Mouse (Mus musculus) thymus, postnatal 10 days (tissue): ENCODE measurements around the gene Ndufc2.
A peak's percentile ranks its signal among the peaks of the same experiment; 100 is the strongest.

Experiments used
- DNase-seq, 2 experiments: peaks; one replicate each; pipeline ENCODE4 v3.0.0; 2021; ENCODE audit warnings: low spot score in 2 of 2

Gene Ndufc2

DNA sequence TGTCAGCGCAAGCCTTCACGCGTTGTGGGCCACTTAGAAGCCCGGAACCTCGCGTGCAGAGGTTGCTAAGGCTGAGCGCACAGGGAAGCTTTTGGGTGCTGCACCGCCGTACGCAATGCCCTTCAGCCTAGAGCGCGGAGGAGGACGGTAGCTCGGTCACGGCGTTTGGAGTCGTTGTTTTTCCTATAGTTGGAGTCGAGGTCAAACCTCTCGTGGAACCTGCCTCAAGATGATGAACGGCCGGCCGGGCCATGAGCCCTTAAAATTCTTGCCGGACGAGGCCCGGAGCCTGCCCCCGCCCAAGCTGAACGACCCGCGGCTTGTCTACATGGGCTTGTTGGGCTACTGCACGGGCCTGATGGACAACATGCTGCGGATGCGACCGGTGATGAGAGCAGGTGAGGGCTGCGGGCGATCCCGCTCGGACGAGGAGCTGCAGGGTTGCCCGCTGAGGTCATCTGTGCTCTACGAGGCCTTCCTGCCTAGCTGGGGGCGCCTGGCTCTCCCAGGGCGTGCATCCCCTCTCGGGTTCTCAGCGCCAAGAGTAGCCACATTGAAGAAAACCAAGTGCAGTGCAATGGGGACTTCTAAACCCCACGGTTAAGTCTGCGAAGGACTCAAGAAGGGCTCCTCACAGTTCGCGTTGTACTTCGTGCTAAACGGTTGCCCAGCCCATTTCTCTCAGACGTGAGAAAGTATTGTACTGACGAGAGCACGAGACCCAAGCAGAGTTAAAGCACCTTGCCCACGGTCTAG is at the start of gene Ndufc2:
TSS of gene Ndufc2 (plus strand) at position 44 of the 756 bp plus-strand sequence.
- DNase-seq, result peak; percentile 43 to 71

DNA sequence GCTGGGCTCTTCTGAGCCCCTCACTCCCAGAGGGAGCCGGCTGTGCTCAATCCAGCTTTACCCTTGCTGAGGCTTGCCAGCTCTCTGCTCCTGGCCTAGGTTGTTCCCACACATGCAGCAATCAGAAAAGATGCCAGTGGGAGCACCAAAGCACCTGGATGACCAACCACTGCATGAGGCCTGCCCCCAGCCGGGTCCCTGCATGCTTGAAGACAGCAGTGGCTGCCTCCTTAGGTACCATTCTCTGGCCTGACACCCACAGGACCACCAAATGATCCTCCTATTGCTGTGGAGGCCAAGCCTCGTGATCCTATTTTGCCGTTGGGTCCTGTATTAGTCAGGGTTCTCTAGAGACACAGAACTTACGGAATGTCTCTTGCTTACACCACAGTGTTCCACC is 48.9 kb upstream of the Ndufc2 start:
- no peak for DNase-seq

- DNase-seq, result no peak
Observed at GRCm38 (mm10) chr7:97351792-97352513, 47.9 kb upstream of the Ndufc2 start.

- no peak for DNase-seq
Observed at GRCm38 (mm10) chr7:97353356-97353755, 46.4 kb upstream of the Ndufc2 start.

GRCm38 (mm10) chr7:97355068-97355841 is 44.5 kb upstream of the Ndufc2 start:
- DNase-seq, result no peak

DNA sequence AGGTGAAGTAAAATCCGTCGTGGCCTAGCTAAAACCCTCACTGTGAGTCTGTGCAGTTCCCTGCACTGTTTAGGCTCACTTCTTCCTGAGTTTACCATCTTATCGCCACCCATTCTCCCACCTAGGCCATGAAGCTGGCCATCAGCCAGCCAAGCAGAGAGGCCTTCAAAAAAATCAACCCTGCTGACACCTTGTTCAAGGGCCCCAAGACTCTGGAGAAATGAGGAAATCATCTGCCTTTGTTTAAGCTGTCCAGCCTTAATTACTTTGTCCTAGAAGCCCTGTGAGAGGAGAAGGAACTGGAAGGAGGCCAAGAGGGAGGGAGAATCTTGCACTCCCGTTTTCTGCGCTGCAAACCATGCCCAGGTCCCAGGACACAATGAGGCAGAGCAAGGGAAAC is 43.5 kb upstream of the Ndufc2 start:
- no peak for DNase-seq

DNA sequence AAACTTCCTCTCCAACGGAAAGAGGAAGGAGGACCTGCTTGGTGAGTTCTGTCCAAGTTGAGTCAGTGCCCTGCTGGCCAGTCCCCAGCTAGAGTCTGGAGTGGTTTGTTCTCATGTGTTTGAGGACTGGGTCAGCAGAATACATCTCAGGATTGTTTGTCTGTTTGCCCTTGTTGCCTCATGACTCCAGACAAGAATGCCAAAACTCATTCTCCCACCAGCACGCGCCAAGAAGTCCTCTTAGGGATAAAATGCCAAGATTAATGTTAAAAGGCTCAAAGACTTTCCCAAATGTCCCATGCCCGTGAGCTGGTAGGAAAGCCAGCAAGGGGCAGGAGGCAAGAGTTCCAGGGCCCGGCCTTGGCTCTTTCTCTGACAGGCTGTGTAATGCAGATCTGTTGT is 42.9 kb upstream of the Ndufc2 start:
- DNase-seq, result no peak

- DNase-seq, result no peak
Observed at GRCm38 (mm10) chr7:97357840-97358239, 42.0 kb upstream of the Ndufc2 start.

DNA sequence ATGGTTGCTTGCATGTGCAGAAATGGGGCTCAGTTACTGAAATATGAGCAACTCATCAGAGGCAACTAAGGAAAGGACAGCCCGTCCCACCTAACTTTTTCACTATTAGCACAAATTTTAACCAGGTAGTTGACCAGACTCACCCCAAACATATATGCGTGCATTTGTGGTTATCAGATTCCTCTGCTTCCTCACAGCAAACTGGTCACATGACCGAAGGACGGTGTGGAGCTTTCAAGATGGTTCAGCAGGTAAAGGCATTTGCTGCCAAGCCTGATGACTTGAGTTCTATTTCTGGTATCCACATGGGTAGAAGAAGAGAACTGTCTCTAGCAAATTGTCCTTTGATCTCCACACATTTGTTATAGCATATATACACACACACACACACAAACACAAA is 41.5 kb upstream of the Ndufc2 start:
- DNase-seq, result no peak

DNA sequence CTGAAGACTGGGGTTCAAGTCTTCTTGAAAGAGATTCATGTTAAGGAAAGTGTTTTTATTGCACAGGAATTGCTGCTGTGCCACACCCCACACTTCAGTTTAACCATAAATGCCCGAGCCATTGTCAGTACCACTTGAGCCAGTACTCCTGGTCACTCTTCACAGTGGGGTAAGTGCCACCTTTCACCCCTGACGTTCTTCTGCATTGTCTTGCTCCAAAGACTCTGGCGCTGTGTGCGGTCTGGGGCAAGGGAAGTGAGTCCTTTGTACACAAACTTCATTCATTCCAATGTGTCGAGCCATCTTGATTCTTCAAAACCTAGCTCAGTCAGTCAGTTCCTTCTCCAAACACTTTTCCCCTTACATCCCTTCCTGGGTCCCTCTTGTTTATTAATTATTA is 39.6 kb upstream of the Ndufc2 start:
- DNase-seq, result no peak

GRCm38 (mm10) chr7:97360955-97361354 is 38.8 kb upstream of the Ndufc2 start:
- DNase-seq, result no peak

DNA sequence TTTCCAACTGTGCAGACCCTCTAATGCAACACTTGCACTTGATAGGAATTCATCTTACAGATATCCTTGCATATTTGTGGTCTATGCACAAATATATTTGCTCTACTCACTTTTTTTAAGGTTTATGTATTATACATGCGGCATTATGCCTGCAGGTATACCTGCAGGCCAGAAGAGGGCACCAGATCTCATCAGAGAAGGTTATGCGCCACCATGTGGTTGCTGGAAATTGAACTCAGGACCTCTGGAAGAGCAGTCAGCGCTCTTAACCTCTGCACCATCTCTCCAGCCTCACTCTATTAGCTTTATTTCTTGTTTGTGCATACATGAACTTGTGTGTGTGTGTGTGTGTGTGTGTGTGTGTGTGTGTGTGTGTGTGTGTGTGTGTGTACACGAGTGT is 38.3 kb upstream of the Ndufc2 start:
- peak; percentile 17 to 70 for DNase-seq

DNA sequence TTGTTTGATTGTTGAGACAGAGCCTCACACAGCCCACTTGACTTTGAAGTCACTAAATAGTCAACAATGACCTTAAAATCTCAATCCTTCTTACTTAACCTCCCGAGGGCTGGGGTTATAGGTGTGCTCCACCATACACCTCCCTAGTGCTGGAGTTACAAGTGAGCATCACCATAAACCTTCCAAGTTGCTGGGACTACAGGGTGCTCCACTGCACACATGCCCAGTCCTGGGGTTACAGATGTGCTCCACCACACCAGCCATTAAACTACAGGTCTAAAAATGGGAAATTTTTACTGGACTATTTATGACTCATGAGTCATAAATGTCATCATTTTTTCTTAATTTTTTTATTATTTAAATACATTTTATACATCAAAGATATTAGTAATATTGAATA is 33.9 kb upstream of the Ndufc2 start:
- no peak for DNase-seq

DNA sequence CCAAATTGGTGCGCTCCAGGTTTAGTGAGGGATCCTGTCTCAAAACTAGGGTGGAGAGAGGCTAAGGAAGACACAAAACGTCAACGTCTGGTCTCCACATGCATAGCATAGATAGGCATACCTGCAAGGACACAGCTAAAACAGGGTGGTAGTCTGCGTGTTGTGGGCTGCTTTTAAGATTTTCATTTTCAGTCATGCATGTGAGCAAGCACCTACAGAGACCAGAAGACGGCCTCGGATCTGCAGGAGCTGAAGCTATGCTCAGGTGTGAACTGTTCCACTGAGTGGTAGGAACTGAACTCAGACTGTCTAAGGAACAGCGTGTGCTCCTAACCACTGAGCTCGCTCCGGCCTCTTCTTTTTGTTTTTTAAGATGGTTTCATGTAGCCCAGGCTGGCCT is 24.7 kb upstream of the Ndufc2 start:
- no peak for DNase-seq

DNA sequence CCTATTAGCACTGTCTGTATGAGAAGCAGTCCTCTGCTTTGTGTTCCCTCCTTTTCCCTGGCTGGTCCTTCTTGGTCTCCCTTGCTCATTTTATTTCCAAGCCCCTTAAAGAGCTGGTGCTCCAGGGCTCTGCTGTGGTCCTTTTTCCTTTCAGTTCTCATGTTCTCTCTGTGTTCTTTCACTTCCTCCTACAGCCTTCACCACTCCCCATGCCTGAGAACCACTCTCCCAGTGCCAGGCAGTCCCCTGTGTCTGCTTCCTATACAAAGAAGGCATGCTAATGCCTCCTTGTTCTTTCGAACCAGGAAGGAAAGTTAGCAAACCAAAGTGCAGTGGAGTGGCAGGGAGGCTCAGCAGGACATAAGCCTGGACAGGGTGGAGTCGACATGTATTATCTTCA is 23.9 kb upstream of the Ndufc2 start:
- no peak for DNase-seq

GRCm38 (mm10) chr7:97379304-97379703 is 20.5 kb upstream of the Ndufc2 start:
- no peak for DNase-seq

DNA sequence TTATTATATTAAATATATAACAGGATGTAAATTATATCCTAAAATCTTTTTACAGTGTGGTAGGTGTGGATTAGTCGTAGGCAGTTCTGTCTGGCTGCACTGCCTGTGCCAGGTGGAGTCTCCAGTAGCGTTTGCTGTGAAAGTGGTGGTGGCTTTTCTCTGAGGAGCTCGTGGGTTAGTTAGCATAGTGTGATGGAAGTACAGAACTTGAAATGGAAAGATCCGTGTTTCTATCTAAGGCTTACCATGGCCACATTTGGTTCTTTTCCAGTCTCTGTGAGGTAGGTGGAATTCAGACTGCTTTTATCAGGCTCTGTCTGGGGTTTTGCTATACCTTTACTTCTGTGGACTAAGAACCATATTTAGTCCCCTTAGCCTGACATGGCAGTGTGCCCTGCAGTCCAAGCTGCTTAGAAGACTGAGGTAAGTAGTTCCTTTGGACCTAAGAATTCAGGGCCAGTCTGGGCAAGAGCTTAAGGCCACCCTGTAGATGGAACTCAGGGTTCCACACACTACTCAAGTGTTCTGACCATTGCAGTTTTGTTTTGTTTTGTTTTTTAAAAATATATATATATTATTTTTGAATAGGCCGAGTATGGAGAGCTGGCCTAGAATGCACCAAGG is 19.2 kb upstream of the Ndufc2 start:
- DNase-seq, result no peak

- no peak for DNase-seq
Observed at GRCm38 (mm10) chr7:97382661-97383060, 17.1 kb upstream of the Ndufc2 start.

DNA sequence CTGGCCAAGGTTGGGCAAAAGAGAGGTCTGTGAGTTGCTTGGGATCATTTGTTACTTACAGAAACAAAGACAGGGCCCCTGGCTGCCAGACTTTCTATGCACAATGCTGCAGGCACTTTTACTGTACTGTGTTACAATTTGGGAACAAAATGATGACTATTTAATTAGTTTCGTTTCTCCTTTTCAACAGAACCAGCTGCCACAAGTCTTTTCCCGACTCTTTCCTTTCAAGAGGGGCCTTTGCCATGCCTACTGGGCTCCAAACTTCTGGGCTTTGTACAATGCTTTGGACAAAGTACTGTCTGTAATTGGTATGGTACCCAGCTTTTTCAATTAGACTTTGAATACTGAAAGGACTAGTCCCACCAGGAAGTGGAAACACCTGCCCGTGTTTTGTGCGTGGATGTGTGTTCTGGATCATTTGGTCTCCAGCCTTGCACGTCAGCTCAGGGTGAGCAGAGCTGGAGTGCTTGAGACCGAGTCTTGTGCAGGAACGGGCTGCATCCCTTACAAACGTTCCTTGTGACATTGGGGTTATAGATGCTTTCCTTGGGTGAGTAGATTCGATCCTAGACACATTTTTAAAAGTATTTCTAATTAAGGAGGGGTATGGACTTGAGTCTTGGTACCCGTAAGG is 16.2 kb upstream of the Ndufc2 start:
- DNase-seq, result no peak

DNA sequence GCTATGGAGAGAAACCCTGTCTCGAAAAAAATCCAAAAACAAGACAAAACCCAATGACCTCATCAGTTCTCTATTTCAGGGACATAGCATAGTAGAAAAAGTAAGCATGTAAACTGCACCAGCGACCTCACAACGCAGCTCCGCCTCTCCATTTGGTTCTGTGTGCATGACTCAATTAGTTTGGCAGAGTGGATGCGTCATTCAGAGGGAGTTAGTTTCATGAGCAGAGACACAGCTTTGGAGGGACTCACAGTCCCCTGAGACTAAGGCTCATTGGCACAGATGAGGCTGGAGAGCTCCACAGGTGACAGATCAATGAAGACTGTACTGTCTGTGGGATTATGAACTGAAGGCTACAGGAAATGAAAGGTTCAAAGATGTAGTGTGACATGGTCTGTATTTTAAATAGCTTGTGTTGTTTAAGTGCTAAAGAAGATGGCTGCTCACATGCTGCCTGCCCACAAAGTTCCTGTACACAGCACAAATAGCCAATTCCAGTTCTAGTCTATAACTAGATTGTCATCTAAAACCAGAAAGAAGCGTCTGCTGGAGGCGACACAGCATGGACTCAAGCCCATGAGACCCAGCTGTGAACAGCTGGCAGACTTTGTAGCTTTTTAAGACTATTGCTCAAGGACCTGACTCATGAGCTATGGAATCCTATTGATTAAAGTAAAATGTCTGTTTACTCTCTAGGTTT is 13.5 kb upstream of the Ndufc2 start:
- no peak for DNase-seq

GRCm38 (mm10) chr7:97386806-97387370 is 12.9 kb upstream of the Ndufc2 start:
- no peak for DNase-seq
